Mouse (Mus musculus) layer of hippocampus, adult 18-20 months (tissue): ENCODE measurements around the gene Slc37a2. TPM values are rescaled to one million over a fixed set of nuclear protein-coding genes. Genes with fewer than 3 reads are reported as not detected.

ENCODE experiments used
- DNase-seq, 2 experiments: peaks; one replicate each; pipeline ENCODE4 v3.0.0; 2022; ENCODE audit warnings: low spot score in 2 of 2
- total RNA-seq, 2 experiments: library from RNA; stranded (reverse); gene quantifications; 2 replicates each; pipeline ENCODE4 v1.2.3; 2021

Gene Slc37a2
- total RNA-seq, 2 experiments from 2014 or later: 1.4 to 1.7 TPM

DNA sequence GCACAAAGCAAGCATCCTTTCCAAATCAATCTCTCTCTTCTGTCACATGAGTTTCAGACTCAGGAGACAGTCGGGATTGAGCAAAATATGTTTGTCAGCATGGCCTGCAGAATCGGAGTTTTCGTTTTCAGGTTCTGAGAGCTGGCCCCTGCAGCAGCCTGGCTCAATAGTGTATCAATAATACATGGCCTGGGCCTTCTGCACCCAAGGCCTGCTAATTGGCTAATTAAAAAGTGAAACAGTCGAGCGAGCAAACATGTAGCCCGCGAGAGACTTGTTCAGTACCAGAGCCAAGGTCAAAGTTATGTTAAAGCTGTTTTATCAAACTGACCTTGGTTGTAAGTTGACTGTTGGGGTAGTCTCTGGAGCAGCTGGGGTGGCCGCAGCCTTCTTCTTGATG, 34.8 kb downstream of the Slc37a2 start:
- no peak for DNase-seq

DNA sequence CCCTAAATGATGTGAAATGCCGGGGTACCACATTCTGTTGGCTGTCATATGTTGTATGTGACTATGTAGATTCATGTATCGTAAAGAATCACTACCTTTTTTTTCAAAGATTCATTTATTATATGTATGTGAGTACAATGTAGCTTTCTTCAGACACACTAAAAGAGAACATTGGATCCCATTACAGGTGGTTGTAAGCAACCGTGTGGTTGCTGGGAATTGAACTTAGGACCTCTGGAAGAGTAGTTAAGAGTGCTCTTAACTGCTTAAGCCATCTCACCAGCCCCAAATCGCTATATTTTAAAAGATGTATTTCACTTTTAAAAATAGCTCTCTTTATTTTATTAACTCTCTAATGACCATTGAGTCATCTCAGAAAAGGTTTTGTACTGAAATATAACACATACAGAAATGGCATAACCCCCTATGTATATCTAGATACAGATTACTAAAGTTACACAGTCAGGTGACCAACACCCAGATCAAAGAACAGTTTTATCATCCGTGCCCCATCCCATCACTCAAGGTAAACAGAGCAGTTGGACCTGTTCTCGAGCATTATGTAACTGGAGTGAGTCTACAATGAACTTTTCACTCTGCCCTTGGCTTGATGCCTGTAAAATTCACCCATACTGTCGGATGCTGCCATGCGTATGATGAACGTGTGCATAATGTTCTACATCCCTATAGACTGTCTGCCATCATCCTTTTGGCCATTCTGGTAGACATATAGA, 41.0 kb downstream of the Slc37a2 start:
- DNase-seq: no peak

DNA sequence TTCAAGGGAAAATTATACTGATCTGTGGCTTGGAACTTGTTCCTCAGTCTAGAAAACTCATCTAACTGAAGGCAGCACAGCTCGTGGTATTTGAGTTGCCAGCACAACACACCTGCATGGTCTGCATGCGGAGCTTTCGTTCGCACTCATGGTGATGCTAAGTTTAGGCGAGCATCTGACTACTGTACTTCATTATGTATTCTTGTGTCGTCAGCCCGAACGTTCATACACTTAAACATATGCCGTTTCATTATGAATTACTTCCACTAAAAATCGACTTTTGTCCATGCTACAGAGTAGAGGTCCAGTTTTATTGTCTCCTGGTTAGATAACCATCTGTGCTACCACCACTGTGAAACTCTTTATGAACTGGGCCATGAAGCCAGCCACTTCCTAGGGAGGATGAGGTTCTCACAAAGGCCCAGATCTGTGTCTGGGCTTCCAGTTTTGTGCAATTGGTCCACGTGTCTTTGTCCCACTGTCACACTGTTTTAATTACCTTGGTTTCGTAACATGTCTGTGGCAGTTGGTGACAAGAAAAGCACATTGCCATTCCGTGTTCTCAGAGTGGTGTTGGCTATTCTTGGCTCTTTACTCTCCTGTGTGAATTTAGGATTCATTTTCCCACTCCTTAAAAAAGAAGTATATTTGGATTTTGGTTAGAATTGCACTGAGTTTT, 42.3 kb downstream of the Slc37a2 start:
- peak in 1 of 2 experiments; percentile 39 for DNase-seq

DNA sequence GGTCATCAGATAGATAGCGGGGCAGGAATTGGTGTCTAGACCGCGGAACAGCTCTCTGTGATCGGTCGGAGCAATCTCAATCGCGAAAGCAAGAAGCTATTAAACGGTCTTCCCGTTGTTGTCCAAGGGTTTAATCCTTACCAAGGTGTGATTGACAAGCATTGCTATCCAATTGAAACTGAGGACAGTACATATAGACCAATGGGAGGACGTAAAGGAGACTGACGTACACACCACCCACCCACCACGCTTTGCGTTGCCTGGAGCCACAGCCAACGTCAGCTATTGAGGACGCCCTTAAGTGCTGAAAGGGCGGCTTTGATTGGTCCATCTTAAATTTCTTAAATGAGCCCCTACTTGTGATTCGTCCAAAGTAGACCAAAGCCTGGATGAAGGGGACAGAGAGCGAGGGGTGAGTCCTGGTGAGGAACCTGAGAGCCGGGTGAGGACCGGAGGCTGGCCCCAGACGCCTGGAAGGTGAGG, 47.6 kb downstream of the Slc37a2 start, which contains the start of gene Tmem218:
Gene Tmem218 (plus strand): TSS at position 295 of the 483 bp plus-strand sequence.
- DNase-seq: peak; percentile 89 to 99

DNA sequence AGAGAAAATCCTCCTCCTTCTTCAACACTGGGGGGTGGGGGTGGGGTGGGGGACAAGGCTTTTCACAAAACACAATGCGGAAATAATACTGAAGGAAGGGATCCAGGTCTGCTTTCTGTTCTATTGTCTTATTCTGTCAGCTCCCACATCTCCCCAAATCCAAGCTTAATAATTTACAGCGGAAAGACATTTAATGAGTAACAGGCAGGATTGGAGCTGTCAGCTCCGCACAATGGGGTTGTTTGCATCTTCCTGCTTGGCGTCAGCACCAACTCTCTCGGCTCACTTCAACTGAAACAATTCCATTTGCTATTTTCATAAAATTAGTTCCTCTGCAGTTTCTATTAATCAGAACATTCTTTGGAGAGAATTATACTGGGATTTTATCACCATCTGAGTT, 51.7 kb downstream of the Slc37a2 start:
- no peak for DNase-seq

DNA sequence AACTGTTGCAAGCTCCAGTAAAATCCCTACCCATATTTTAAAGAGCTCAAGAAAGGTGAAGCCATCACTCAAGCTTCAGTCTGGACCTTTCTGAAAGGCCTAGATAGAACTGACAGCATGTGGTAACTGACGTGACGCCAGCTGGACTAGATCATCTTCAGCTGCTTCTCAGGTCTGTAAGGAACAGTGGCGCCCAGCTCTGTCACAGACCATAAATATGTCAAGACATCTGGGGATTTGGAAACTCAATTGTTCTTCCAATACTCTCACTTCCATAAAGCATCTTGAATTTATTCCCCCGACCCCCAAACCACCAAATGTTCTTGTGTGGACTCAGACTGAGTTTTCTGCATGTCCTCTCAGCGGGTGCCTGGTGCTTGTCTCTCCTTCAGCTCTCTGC, 55.1 kb downstream of the Slc37a2 start:
- no peak for DNase-seq

DNA sequence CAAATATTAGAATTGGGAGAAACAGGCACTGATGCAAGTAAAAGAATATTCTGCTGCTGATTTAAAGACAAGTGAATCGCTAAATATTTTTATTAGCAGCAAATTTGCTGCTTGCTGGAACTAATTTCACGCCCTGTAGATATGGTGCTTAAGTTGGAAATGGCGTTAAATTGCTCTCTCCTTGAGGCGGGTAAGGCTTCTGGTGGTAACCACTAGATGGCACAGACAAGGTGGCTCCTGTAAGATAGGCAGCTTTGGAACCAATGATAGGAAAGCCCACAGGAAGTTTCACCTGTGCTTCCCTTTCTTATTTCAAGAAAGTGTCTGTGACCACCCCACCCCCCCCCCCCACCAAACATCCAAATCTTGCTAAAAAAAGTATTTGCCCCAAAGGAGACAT, 58.5 kb downstream of the Slc37a2 start:
- no peak for DNase-seq

DNA sequence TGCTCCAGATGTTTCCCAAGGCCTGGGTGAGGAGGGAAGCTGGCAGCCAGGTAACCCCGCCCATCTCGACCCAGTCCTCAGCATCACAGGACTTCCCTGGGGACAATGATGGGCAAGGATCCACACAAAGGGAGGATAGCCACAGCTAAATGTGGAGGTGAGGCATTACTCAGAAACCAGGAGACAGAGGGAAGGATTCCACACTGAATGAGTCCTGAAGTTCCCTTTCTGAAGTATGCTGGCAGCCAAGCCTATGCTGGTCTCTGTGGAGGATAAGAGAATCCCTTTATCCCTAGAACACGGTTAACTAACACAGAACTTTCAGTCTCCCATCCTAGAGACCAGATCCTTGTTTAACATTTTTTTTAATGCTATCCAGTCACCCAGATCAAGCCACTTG, 67.5 kb downstream of the Slc37a2 start:
- no peak for DNase-seq

DNA sequence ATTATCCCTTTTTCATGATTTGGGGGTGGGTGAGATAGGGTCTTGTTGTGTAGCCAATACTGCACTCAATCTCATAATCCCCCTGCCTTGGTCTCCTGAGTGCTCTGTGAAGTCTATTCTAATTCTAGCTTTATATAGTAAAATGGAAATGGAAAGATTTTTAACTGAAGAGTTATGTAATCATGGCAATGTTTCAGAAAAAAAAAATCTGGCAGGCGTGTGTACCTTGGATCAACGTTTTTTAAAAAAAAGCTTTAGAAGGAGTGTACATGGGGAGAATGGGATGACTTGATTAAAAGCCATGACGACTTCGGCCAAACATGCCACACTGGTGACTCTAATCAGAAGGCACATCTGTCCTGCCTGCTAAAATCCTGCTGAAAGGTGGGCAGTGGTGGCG, 68.1 kb downstream of the Slc37a2 start:
- no peak for DNase-seq

DNA sequence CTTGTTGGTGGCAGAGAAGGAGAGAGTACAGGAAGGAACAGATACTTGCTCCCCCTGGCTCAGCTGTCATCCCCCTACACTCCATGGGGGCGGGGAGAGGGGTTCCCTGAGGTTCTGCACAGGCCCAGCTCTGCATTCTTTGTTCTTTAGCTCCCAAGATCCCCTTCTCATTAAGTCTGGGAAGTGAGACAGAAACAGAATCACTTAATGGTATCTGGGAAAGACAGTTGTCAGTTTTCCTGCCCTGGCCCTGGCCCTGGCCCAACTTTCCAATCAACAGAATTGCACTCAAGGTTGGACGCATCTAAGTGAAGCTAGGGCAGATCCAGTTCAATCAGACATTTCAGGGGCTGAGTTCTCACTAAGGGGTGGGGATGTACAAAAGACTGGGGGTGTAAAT, 72.4 kb downstream of the Slc37a2 start:
- no peak for DNase-seq

DNA sequence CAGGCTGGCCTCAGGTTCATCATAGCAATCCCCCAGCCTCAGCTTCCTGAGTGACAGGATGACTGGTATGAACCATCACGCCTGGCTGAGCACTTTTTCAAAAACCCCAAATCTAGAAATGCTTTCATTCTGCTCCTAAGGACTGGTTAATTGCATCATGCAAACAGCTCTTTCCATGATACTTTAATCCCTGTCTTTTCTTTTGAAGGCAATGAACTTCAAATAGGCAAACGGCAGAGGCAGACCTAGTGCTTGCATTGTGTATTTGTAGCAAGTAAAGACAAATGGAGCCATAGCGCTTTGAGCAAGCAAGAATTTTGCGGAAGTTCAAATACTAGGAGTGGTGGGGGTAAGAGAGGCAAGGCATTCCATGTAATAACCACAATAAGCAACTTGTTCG, 73.9 kb downstream of the Slc37a2 start:
- DNase-seq: no peak

DNA sequence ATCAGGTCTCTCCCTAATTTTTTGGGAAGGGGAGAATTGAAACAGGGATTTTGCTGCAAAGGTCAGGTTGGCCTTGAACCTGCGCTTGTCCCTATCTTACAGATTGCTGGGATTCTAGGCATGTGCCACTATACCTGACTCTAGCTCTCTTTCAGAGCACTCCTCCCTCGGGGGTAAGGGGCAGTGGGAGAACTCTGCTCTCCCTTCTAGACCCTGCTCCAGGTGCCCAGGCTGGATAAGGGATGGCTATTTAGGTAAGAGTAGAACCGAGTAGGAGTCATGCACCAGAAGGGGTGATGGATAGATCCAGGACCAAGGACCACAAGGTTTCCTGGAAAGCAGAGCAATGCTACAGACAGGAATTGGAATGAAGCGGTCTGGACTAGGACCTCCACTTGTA, 75.9 kb downstream of the Slc37a2 start:
- no peak for DNase-seq

DNA sequence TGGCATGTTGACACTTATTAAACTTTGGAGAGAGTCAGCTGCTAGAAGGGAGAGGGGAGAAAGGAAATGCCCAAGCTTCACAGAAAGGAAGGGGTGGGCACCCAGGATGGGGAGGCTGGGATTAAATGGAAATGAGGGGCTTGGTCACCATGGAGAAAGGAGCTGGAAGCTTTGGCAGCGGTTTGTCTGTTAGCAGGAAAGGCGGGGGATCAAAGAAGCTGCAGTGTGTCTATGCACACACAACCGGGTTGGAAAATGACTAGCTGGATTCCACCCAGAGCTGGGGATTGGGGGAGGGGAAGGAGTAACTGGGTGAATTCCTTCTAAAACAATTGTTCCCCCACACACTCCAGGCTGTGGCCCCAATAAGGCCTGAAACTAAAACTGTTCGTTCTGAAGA, 76.6 kb downstream of the Slc37a2 start:
- DNase-seq: peak; percentile 25 to 32

Other genes starting within 250 kb of the Slc37a2 start
- gene Pknox2, start 108.3 kb downstream of the Slc37a2 start, total RNA-seq: 10 to 100 TPM; 38.3 to 39.2 TPM
- 1 to 10 TPM; 7.8 to 8.0 TPM for gene Tmem218, start 47.5 kb downstream of the Slc37a2 start, total RNA-seq
- gene Ccdc15, start 92.7 kb upstream of the Slc37a2 start, total RNA-seq: 1 to 10 TPM; 1.7 to 2.5 TPM
- 10 to 100 TPM; 64.9 to 66.6 TPM for gene Hepacam, start 111.6 kb upstream of the Slc37a2 start, total RNA-seq
- 1 to 10 TPM; 4.6 to 5.9 TPM for gene Robo4, start 146.2 kb upstream of the Slc37a2 start, total RNA-seq
- 1 to 10 TPM; 7.2 to 8.9 TPM for gene Robo3, start 177.5 kb upstream of the Slc37a2 start, total RNA-seq
- 10 to 100 TPM; 22.9 to 23.1 TPM for gene Msantd2, start 233.6 kb upstream of the Slc37a2 start, total RNA-seq